Mouse (Mus musculus) layer of hippocampus, adult 9-11 months (tissue): Measurements from ENCODE around the gene B2m.
A peak's percentile ranks its signal among the peaks of the same experiment; 100 is the strongest.
"Not testable (repeated sequence)": the region's sequence is repeated elsewhere in the genome, so short reads cannot be mapped to it uniquely, and the experiment has no call there.

Experiments used
- DNase-seq: peaks from one replicate; pipeline ENCODE4 v3.0.0; 2022

The B2m gene

DNA sequence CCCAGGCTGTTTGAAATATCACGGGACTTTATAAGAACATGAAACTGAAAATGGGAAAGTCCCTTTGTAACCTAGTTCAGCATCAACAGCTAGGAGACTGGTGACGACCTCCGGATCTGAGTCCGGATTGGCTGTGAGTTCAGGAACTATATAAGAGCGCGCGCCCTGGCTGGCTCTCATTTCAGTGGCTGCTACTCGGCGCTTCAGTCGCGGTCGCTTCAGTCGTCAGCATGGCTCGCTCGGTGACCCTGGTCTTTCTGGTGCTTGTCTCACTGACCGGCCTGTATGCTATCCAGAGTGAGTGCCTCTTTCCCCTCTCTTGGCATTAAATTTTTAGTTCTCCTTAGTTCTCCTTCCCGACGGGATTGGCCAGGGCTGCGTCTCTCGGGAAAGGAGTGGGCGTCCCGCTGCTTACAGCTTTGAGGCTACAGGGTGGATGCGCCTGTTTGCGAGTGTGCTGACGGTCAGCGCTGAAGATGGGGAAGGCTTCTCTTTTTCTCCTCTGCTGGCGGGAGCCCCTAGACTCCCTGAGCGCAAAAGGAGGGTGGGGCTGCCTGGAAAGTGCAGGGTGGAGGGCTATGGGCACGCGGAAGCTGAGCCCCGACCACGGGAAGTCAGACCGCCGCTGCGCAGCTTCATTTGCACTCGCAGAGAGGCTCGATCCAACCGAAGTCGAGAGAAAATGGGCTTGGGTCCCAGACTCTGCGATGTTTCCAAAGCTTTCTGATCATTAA lies at the start of gene B2m:
TSS of gene B2m (plus strand) at position 179 of the 734 bp plus-strand sequence.
- peak; percentile 96 for DNase-seq

- not testable (repeated sequence) for DNase-seq
These were observed 49.8 kb upstream of the B2m start for GRCm38 (mm10) chr2:122097686-122098085.

GRCm38 (mm10) chr2:122102070-122102469 lies 45.4 kb upstream of the B2m start:
- DNase-seq: no peak

- no peak for DNase-seq
These were observed 39.4 kb upstream of the B2m start for GRCm38 (mm10) chr2:122108101-122108500.

DNA sequence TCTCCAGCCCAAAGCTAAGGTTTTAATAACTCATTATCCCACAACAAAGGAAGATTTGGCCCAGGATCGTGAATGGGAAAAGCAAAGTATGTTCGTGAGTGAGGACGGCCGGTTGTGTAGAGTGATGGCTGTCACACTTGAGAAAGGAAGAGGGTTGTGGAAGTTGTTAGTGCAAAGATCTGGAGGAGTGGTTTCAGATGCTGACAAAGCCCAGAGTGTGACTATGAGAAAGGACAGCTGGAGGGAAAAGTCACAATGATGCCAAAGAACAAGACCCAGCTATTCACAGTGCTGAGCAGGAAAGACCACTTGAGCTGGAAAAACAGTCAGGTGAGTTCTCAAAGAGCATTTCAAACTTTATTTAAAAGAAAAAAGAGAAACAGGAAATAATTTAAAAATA lies 37.8 kb upstream of the B2m start:
- DNase-seq: no peak

GRCm38 (mm10) chr2:122116888-122117287 lies 30.6 kb upstream of the B2m start:
- DNase-seq: no peak

GRCm38 (mm10) chr2:122117961-122118958 lies 29.2 kb upstream of the B2m start, which contains the start of gene Spg11:
TSS of gene Spg11 (minus strand) at chr2:122118386.
- peak; percentile 98 for DNase-seq

DNA sequence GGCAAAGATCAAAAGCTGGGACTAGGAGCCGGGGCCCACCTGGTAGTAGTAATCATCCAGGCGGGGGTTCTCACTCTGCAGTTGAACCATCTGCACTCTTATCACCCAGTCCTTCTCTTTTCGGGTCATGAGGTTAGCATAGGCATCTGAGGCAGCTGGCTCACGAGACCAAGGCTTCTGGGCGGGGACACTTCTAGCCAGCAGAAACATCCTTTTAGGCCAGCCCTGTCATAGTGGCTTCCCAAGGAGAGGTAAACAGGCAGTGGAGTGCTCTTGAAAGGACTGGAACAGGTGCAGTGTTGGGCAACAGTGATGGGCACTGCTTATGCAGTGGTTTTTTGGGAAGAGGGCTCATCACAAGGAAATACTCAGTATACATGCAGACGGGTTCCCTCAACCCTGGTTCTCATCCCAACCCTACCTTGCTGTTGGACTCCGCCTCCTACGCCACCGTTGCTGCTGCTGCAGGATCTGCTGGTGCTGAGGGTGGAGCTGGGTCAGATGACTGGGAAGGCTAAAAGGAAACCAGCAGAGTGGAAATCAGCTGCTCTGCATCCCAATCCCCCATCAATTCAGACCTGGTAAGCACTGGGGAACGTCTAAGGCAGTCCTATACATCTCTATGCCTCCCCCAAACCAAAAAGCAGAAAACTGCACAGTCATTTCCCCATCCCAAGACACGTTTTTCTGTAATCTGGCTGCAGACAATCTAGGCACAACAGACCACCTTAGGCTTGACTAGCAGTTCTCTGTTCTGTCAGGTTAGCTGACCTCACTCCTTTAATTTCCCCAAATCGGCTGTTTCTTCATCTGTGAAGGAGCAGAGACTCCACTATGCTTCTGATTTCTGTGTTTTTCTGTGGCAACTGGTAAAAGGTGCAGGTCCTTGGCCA lies 21.6 kb upstream of the B2m start:
- no peak for DNase-seq

GRCm38 (mm10) chr2:122126765-122127347 lies 20.6 kb upstream of the B2m start:
- DNase-seq: no peak

GRCm38 (mm10) chr2:122127635-122128034 lies 19.9 kb upstream of the B2m start:
- no peak for DNase-seq

GRCm38 (mm10) chr2:122132078-122132477 lies 15.4 kb upstream of the B2m start:
- no peak for DNase-seq

GRCm38 (mm10) chr2:122132618-122133017 lies 14.9 kb upstream of the B2m start:
- DNase-seq: no peak

- no peak for DNase-seq
These were observed 9.5 kb upstream of the B2m start for GRCm38 (mm10) chr2:122137839-122138465.

GRCm38 (mm10) chr2:122140815-122141214 lies 6.7 kb upstream of the B2m start:
- DNase-seq: no peak

DNA sequence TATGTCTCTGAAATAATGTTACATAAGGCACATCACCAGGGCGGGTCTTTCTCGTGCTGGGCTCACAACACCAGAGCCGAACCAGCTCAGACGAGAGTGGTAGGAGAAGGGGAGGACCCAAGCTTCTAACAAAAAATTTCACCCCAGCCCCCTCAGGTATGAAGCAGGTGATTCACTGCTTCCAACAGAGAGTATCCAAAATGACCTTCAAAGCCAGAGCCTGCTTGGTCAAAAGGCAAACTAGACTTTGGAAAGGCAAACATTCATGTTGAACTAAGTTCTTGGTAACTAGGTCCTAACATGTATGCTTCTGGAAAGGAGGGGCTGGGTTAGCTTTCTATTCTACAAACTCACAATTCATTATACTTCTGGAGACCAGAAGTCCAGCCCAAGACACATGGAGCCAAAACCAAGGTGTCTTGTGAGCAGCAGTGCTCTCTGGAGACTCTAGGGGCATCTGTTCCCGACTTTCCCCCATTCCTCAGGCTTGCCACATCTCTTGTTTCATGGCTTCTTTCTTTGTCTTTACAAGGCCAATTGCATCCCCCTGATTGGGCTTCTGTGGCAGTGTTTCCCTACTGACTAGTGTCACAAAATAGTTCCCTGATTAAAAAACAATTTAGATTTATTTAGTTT lies 6.0 kb upstream of the B2m start:
- DNase-seq: no peak

DNA sequence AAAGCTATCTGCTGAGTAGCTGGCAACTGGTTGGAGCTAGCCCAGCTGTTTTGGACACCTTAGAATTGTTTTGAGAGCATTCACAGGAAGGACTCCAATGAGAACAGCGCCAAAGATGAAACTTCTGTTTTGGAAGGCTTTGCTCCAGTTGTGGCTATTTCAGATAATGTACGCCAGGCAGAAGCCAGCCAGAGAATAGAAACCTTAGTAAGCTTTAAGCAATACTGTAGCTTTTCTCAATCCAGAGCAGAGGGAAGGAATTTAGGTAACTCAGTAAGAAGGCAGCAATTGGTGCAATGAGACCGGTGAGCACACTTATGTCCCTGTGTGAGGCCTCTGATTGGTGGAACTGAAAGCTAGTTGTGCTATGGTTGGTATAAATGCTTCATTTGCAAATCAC lies 4.4 kb upstream of the B2m start:
- no peak for DNase-seq

DNA sequence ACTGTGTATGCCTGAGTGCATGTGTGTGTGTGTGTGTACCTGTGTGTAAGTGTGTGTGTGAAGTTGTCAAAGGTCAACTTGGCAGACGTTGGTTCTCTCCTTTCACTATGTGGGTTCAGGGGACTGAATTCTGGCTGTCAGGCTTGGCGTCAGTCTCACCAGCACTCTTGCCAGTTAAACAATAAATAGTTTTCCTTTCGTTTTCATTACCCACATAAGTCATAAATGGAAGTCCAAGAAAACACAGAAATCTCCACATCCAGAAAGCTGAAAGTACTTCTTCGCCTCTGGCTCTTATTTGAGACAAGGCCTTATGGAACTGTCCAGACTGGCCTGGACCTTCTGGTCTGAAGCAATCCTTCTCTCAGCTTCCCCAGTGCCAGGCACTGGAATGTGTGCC lies 1.7 kb upstream of the B2m start:
- DNase-seq: no peak

DNA sequence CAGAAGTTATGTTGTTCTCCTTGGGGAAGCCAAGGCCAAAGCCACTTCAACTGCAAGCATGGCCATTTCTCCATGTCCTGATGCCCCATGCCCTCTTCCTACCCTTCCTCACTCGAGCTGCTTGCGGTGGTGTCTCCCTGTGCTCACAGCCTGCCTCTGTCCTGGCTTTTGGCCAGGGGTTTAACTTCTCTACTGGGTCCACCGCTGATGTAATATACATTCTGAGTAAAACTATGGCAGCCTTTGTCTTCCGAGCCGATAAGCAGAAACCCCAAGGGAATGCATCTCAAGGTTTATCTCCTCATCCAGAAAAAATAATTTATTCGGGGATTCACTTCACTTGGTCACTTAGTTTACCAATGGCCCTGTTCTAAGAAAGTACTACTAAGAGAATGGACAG lies 799 bp upstream of the B2m start:
- DNase-seq: peak; percentile 63

DNA sequence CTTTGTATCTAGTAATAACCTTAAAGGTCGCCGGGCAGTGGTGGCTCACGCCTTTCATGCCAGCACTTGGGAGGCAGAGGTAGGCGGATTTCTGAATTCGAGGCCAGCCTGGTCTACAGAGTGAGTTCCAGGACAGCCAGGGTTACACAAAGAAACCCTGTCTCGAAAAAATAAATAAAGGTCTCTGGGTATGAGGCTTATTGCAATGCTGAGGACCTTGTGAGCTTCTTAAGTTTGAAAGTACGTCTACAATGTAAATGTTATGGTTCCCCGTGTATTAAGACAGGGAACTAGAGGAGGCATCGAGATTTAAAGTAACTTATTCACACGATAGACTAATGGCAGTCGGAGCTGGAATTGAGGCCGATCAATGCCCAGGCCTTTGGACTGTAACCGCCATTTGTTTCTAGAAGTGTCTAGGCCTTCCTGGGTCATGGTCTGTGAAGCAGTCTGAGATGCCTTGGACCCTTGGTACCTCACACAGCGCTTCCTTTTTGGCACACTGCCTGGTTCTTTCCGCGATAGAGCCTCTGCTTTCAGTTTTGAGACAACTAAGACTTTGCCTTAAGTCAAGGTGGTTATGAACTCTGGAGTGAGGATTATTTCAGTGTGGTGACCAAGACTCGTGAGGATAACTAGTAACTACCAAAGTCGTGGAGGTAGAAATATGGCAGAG lies 894 bp downstream of the B2m start:
- peak; percentile 67 for DNase-seq

GRCm38 (mm10) chr2:122149316-122149715 lies 1.8 kb downstream of the B2m start:
- DNase-seq: no peak

DNA sequence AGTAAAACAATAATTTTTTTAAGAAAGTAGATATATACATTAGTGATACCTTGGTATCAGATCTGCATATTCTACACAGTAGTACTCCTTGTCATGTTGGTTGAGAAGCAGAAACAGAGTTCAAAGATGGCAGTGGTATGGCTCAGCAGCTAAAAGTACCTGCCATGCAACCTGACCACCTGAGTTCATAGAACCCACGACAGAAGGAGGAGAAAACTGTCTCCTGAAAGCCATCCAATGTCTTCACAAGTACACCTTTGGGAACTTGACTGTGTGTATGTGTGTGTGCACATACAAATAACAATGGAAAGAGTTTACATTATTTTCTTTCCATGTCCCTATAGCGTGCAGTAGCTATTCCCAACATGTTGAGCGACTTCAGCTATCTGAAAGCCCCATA lies 2.2 kb downstream of the B2m start:
- no peak for DNase-seq
